Mouse (Mus musculus): ENCODE data around the gene Dbnl.
A peak's percentile ranks its signal among the peaks of the same experiment; 100 is the strongest.

The Dbnl gene

DNA sequence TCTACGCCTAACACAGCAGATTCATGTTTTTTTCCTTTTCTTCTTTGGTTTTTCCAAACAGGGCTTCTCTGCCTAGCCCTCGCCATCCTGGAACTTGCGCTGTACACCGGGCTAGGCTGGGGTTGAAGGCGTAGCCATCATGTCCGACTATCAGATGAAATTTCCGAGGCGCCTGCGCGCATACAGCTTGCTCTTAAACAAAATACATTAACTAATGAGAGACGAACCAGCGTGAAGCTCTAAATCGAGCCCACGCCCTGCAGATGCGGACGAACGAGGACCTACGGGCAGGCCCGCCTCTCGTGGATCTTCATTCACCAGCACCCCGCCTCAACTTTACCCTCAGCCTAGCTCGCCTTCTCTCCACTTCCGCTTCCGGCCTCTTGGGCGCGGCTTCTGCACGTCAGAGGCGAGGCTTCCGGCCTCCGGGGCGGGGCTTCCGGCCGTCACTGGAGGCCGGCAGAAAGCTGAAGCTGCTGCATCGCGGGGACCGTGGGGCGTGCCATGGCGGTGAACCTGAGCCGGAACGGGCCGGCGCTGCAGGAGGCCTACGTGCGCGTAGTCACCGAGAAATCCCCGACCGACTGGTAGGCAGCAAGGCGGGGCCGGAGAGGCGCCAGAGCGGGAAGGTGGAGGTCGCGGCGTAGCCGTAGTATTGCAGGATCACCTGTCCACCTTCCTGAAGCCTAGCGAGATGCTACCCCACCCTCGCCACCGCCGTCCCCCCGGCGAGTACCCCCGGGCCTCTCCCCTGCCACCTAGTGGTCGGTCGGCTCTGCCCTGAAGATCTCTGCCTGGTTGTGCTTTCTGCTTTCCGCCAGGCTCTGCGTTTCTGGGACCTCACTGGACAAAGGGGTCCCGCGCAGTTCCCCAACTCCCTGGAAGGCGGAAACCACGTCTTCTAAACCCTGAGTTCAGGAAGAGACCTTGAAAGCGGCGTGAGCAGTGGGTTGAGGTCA lies at the start of gene Dbnl:
Gene Dbnl, plus strand, starts transcription at position 433 of the 959 bp plus-strand sequence.
- DNase-seq (ENCODE audit: low read depth, low spot score): peak; percentile 85

DNA sequence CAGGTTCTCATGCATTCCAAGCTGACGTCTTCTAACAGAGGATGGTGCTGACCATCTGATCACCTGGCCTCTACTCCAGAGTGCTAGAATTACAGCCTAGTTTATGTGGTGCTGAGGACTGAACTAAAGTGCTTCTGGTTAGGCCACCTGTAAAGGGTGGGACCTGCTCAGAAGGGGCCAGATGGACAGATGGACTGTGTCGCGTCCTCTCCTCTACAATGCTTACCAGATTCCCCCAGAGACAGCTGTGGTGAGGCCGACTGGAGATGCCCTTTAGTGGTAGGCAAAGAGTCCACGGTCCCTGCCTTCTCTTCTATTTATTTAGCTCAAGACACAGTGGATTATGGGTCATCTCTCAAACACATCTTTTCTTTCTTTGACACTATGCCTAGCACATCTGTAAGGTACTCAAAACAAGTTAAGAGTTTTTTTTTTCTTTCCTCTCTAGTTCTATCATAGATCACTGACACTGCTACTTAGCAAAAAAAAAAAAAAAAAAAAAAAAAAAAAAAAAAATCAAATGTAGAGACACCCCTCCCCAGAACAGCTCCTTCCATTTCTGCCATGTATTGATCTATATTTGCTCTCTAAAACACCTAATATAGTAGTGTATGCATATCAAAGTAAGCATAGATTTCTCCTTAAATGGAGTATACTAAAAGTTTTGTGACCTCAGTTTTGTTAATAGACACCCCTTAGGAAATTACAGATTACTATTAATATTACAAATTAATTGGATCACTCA lies 49.2 kb upstream of the Dbnl start:
- no peak for DNase-seq (ENCODE audit: low read depth, low spot score)

DNA sequence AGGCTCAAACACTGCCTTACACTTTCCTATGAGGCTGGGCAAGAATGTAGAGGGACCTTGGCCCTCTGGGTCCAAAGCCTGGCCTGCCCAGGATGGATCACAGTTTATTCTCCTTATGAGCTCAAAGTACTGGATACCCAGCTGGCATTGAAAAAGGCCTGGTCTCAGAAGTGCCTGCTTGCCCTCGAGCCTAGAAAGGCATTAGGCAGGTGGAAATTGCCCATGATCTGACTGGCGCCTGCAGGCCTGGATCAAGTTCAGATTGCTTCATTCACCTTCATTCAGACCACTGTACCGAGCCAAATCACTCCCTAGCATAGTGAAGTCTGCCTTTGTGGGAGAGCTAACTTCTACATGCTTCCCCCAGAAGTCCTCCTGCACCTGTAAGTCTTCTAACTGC lies 48.4 kb upstream of the Dbnl start:
- DNase-seq (ENCODE audit: low read depth, low spot score): no peak

DNA sequence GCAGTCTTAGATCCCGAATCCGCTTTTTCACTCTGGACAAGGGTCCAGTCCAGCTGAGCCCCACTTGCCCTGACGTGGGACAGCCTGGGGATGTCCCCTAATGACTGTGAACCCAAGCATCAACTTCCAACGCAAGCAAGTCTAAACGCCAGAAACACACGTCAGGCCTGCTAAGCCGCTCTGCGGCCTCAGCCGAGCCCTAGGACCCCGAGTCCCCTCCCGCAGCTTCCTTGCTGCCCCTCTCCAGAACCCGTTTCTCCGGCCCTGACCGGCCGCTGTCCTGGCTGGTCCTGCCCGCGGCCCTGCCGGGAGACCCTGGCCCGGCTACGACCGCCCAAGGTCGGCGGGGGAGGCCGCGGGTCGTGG lies 47.7 kb upstream of the Dbnl start:
- DNase-seq (ENCODE audit: low read depth, low spot score): peak; percentile 16

DNA sequence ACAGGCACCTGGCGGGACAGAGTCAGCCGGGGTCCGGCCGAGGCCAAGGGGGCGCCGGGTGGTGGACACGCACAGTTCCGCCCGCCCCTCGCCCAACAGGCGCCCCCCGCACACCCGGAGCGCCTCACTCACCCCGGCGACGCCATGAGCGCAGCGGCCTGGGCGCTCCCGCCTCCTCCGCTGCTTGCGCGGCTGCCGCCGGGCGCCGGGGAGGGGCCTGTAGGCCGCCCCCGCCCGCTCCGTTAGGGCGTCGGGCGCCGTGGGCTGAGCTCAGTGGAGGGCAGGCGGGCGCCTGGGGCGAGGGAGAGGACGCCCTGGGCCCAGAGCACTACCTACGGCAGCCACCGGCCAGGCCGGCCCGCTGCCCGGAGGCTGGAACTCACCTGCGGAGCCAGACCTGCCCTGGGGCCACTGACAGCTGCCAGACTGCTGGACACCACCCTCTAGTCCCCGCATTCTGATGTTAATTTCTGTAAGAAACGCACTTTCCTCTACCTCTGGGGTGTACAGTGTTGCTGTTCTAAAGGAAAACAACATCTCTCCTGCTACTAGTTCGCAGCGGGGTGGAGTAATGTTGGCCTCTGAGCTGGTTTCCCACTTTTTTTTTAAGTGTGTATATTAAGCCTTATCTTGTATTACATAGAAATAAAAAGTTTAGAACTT lies 47.2 kb upstream of the Dbnl start:
- DNase-seq (ENCODE audit: low read depth, low spot score): peak; percentile 45

DNA sequence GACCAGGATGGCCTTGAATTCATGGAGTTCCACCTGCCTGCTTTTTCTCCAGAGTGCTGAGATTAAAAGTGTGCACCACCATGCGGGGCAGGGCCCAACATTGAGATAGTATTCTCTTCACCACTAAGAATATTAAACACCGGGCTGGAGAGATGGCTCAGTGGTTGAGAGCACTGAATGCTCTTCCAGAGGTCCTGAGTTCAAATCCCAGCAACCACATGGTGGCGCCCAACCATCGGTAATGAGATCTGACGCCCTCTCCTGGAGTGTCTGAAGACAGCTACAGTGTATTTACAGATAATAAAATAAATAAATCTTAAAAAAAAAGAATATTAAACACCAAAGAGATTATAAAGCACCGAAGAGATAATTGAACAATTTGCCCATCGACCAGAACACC lies 46.2 kb upstream of the Dbnl start:
- no peak for DNase-seq (ENCODE audit: low read depth, low spot score)

DNA sequence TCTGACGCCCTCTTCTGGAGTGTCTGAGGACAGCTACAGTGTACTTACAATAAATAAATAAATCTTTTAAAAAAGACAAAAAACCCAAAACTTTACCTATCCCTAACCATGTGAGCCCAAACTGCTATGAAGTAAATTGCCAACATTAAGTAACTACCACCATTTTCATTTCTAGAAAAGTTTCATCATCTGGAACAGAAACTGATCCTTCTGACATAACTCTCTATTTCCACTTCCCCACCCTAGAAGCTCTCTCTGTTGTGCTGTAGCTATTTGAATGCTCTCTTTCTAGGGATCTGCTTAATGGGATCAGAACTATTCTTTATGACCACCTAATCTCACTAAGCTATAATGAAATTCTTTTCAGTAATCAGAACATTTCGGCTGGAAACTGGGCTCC lies 43.3 kb upstream of the Dbnl start:
- no peak for DNase-seq (ENCODE audit: low read depth, low spot score)

DNA sequence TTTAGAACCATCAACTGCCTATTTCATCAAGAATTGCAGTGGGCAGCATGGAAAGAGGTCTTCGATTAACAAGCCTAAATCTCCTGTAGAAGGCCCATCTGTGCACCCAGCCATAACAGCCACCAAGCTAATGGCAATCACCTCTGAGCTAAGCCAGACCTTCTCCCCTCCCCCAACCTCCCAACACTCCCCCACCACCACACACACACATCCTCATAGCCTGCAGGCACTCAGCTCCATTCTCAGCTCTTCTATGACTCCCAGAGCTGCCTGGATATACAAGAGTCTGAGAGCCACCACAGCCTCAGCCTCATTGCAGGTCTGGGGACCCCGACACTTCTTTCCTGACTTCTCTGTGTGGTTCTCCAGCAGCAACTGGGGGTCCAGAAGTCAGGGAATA lies 34.5 kb upstream of the Dbnl start:
- DNase-seq (ENCODE audit: low read depth, low spot score): no peak

DNA sequence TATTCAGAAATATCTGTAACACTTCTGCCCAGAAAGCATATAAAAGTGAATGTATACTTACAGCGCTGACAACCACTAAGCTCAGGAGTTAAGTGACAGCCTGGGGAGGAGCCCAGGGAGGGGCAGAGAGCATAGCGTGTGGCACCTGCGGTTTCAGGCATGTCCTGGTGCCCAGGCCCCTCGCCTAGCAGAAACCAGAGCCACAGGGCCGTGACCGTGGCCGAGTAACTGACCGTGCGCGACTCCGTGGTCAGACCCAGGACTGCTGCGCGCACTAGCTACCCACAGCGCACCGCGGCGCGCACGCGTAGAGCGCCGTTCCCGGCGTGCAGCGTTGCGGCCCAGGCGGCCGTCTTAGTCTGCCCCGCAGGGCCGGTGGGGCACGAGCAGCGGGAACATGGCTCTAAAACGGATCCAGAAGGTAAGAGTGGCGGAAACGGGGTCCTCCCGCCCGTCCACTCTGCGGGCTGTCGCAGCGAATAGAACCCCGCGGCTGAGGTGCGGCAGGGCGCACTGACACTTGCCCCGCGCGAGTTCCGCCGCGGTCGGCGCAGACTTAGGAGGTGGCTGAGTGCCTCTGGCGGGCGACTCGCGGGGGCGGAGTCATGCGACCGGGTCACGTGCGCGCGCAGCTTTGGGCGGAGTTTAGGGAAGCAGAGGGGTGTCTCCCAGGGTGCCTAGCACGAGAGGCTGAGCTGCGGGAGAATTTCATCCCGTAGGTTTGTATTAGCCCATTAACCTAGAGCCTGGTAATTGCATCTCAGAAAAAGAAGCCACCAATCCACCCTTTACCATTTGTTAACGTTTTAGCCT lies 26.3 kb upstream of the Dbnl start, which contains the start of gene Urgcp:
Gene Urgcp, minus strand, starts transcription at position 557 of the 813 bp plus-strand sequence.
- peak; percentile 91 for DNase-seq (ENCODE audit: low read depth, low spot score)

DNA sequence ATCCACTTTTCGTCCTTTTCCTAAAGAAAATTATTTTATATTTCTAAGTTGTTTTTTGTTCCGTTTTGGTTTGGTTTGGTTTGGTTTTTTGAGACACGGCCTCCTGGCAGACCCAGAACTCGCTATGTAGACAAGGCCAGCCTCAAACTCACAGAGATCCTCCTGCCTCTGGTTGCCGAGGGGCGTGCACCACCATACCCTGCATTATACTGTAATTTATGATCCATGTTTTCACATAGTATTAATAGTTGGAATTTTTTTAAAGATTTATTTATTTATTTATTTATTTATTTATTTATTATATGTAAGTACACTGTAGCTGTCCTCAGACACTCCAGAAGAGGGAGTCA lies 25.7 kb upstream of the Dbnl start:
- DNase-seq (ENCODE audit: low read depth, low spot score): no peak

DNA sequence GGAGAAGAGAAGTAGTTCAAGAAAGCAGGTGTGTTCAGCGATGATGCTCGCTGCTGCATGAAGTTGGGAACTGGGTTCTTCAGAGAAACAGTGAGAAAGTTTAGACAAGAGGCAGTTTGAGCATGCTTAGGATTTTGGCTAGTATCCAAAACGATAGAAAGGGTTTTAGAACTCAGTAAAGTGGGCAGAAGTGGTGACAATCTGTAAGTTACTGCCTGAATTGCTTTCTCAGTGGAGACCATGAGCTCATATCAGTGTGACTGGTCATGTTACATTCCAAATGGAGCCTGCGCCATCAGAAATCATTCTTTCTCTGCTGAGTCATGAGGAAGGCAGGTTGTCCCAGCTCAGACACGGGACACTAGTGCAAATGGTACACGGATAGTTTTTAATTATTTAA lies 22.3 kb upstream of the Dbnl start:
- DNase-seq (ENCODE audit: low read depth, low spot score): no peak

DNA sequence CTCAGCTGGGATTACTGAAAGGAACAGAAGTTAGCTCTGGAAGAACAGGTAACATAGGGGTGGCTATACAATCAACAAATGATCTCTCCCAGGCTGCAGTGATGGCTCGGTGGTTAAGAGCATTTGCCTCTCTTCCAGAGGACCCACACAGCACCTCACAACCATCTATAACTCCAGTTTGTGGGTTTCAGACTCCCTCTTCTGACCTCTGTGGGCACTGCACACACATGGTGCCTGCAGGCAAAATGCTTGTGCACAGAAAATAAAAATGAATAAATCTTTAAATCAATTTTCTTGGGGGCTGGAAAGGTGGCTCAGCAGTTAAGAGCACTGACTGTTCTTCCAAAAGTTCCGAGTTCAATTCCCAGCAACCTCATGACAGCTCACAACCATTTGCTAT lies 9.8 kb upstream of the Dbnl start:
- no peak for DNase-seq (ENCODE audit: low read depth, low spot score)

DNA sequence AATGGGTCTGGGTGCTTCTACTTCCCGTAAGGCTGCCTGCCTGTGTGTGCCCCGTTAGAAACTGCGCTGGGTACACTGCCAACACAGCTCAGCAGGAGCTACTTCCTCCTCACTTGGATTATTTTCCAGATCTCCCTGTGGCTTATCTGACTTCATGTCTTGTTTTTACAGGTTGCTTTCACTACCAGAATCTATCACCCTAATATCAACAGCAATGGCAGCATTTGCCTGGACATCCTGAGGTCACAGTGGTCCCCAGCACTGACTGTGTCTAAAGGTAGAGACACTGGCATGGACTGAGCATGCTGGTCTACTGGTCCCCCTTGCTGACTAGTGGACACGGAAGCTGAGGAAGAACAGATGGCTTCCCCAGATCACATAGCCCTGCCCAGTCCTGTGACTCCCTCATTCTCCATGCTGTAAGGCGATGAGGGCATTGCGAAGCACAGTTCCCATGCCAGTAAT lies 8.2 kb upstream of the Dbnl start:
- DNase-seq (ENCODE audit: low read depth, low spot score): no peak

DNA sequence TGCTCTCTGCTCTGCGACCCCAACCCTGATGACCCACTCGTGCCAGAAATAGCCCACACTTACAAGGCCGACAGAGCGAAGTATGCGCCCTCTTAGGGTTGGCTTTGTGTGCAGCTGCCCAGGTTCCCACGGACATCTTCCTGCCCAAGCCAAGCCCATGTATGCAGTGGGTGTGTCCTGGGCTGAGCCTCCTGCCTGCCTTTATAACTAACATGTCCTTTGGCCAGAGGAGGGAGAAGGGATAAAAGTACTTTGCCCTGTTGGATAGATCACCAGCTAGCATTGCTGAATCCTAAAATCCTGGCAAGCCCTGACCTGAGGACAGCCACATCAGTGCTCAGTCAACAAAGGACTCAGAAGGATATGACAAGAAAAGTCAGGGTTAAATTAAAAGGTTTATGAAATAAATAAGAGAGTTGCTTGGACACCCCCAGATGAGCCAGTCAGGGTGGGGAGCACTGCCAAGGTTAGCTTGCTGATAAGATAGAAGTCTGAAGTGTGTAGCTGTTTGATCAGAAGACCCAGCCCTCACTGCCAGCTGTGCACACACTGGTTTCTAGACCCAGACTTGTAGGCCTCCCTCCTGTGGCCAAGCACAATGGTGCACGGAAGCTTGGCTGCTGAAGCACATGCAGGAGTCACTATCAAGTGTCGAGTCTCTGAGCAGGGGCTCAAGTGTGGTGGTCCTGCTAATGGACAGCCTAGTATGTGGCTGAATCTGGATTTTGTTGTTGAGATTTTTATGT lies 5.9 kb upstream of the Dbnl start:
- no peak for DNase-seq (ENCODE audit: low read depth, low spot score)

DNA sequence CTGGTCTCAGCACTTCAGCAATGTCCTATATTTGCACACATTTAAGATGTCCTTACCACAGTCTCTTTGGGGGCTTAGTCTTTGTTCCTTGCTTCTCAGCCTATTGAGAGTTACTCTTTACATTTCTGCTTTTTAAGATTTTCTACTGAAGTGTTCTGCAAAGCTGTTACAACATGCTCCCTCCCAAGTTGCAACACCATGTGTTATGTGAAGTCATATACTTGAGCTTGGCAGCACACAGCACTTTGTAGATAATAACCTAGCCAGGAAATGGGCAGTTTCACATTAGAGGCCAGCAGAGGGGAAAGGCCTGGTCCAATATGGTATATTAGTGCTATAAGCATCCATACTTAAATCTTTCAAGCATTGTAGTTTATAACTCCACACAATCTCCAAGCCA lies 2.6 kb upstream of the Dbnl start:
- no peak for DNase-seq (ENCODE audit: low read depth, low spot score)

DNA sequence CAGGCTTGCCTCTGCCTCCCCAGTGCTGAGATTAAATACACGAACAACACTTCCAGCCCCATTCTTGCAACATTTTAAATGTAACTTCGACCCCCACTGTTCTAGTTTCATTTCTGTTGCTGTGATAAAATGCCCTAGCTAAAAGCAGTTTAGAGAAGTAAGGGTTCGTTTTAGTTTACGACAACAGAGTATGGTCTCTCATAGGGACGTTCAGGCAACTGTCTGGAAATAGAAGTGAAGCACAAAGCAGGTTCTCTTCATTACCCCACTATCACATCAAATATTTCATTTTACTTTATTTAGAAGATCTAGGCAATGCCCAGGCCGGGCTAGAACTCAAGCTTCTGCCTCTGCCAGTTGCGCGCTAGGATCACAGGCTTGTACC lies 625 bp upstream of the Dbnl start:
- no peak for DNase-seq (ENCODE audit: low read depth, low spot score)

DNA sequence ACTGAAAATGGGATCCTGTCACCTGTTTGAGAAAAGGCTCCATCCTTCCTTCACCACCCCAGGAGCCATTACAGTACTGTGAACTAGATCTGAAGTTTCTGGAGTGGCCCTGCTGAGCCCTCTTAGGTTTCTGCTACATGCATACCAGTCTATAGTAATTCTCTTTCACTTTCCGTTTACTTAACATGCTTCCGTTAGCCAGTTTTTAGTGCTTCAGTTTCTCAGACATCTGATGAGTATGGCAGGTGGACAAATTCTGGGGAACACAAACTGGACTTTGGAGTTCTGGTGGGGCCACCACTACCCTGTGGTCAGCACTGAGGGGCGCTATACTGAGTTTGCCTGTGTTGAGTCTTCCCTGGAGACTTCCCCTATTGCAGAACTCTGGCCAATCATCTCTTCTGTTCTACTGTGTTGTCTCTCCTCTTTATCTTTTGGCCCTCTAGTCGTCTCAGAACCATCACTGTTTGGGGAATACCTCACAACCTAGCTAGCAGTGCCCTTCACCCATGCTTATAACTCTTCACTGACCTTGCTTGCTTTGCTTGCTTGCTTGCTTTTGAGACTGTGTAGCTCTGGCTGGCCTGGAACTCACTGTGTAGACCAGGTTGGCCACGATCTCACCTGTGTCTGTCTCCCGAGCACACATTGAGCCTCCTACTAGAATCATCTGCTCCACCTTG lies 924 bp downstream of the Dbnl start:
- no peak for DNase-seq (ENCODE audit: low read depth, low spot score)

DNA sequence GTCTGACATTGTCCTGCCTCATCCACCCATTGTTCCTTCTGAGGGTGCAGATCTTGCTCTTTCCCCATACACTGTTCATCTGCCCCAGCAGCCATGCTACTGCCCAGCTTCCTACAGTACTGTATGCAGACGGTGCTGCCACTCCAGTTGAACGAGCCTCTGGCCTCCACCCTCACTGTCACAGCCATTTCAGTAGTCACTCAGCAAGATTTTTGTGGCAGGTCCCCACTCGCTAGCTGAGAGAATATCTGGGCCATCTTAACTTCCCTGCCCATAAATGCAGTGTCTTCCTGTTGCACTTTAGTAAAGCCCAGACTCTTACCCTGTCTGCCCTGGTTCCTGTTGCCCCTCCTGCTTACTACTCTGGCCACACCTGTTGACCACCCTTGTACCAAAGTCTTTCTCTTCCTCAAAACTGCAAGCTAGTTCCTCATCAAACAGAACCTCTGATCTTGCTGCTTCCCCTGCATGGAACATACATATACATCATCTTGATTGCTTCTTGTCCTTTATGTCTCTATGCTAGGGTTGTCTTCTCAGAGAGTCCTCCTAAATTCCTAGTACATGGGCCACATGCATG lies 1.6 kb downstream of the Dbnl start:
- DNase-seq (ENCODE audit: low read depth, low spot score): no peak

DNA sequence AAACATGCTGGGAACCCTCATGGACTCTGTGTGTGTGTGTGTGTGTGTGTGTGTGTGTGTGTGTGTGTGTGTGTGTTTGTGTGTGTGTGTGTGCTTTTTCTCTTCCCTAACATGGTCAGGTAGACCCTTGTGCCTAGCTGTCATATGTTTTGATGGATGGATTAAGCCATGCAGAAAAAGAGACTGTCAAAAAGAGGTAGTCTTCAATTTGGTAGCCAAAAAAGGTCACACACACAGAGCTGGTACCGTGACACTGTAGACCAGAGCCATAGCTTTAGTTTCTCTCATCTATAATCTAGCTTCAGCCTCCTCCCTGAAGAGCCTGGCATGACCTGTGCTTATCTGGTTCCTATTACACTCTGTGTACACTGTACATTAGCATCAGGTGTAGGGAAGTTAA lies 2.1 kb downstream of the Dbnl start:
- DNase-seq (ENCODE audit: low read depth, low spot score): no peak

DNA sequence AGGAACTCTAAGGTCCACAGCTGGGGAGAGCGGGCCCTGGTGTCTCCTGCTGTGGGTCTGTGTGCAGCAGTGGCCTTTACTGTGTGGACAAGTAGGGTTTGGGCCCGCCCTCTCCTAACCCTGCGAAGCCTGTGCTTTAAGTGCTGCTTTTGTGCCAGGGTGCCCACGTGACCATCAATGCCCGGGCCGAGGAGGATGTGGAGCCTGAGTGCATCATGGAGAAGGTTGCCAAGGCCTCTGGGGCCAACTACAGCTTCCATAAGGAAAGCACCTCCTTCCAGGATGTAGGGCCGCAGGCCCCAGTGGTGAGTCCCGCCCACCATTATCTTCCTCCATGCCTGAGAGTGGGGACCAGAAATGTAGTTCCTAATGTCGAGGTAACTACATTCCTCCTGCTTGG lies 7.0 kb downstream of the Dbnl start:
- DNase-seq (ENCODE audit: low read depth, low spot score): no peak

Measured in retina, adult 2 months (tissue).